Mouse (Mus musculus) heart, embryonic 15.5 days (tissue): Measurements from ENCODE around the gene Ndufaf2. TPM values are rescaled to one million over a fixed set of nuclear protein-coding genes. Genes with fewer than 3 reads are reported as not detected.

Experiments
- ATAC-seq: fragments of 200-750 bp; cut with Nextera tagmentation; replicated peaks from 2 replicates; pipeline ENCODE4 v1.8.0; 2017; ENCODE audit warnings: low read depth, moderate TSS enrichment; ENCODE audit not compliant: insufficient number of reproducible peaks, insufficient read depth, low FRiP score
- H3K27ac ChIP-seq: fragments of 300-500 bp; sonication (generic); 2 replicates; pipeline ENCODE4 v1.5.1; 2015; ENCODE audit warnings: mild to moderate bottlenecking, inconsistent platforms
- H3K27me3 ChIP-seq: fragments of 300-500 bp; sonication (generic); 2 replicates; pipeline ENCODE4 v1.6.1; 2015; ENCODE audit warnings: inconsistent platforms
- H3K36me3 ChIP-seq: fragments of 300-500 bp; sonication (generic); 2 replicates; pipeline ENCODE4 v1.6.1; 2015; ENCODE audit warnings: mild to moderate bottlenecking, inconsistent platforms
- H3K4me1 ChIP-seq: fragments of 300-500 bp; sonication (generic); replicated peaks from 2 replicates; pipeline ENCODE4 v1.6.1; 2015; ENCODE audit warnings: inconsistent platforms
- H3K4me2 ChIP-seq: fragments of 300-500 bp; sonication (generic); 2 replicates; pipeline ENCODE4 v1.6.1; 2015; ENCODE audit warnings: inconsistent platforms, mild to moderate bottlenecking, moderate library complexity
- H3K4me3 ChIP-seq: fragments of 300-500 bp; sonication (generic); 2 replicates; pipeline ENCODE4 v1.5.1; 2015; ENCODE audit warnings: mild to moderate bottlenecking, inconsistent platforms
- H3K9ac ChIP-seq: fragments of 300-500 bp; sonication (generic); 2 replicates; pipeline ENCODE4 v1.6.1; 2015; ENCODE audit warnings: mild to moderate bottlenecking, inconsistent platforms
- H3K9me3 ChIP-seq: fragments of 300-500 bp; sonication (generic); replicated peaks from 2 replicates; pipeline ENCODE4 v1.6.1; 2016; ENCODE audit warnings: inconsistent platforms
- WGBS: fragments of 180-500 bp; shearing (Covaris S2); methylation state at CpG from one replicate; pipeline ENCODE4 v1.1.7; 2015; ENCODE audit warnings: mixed read lengths; 5-methylcytosine and 5-hydroxymethylcytosine counted together
- polyA plus RNA-seq: library from polyadenylated mRNA; unstranded; fragments of >200 nt; fragmentation: Nextera tagmentation; extraction: Ambion mirVana; gene quantifications from 2 replicates; pipeline ENCODE4 v1.2.1, GENCODE M21; 2015

The Ndufaf2 gene
- polyA plus RNA-seq, 1 experiment from 2014 or later: 58.8 TPM

DNA sequence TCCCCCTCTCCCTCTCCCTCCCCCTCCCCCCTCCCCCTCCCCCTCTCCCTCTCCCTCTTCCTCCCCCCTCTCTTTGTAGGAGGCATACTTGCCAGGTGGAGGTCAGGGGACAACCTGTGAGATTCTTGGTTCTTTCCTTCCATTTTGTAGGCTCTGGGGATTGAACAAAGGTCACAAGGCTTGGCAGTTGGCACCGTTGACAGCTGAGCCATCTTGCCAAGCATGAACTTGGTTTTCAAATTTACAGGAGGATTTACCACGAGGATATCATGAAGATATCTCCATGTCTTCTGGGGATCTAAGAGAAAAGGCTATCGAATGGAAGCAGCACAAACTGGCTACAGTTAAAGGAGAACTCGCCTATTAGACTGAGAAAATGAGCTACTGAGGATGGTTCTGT lies 196.9 kb downstream of the Ndufaf2 start:
- Histone ChIP-seq H3K27me3 (no peaks in the 10 kb centered on the region), H3K9ac (no peak overlapping the region), H3K36me3 (no peaks in the 10 kb centered on the region), H3K4me2 (no peak overlapping the region), H3K27ac (no peak overlapping the region), H3K4me1 (peaks cover 21% of the 10 kb centered on the region), H3K9me3 (no peaks in the 10 kb centered on the region), H3K4me3 (no peak overlapping the region)
- ATAC-seq: no peak
- WGBS: 68% methylated on average over 4 of the region's 4 CpGs

- peaks cover 26% of the 10 kb centered on the region for H3K4me1 ChIP-seq
- H3K9me3 ChIP-seq: no peaks in the 10 kb centered on the region
- no peak for ATAC-seq
- no peak overlapping the region for H3K4me3 ChIP-seq
- H3K4me2 ChIP-seq: no peak overlapping the region
- no peak overlapping the region for H3K9ac ChIP-seq
- H3K27ac ChIP-seq: no peak overlapping the region
- H3K27me3 ChIP-seq: no peaks in the 10 kb centered on the region
- 87% methylated on average over 5 of the region's 5 CpGs for WGBS
- H3K36me3 ChIP-seq: no peaks in the 10 kb centered on the region
These were observed 197.9 kb downstream of the Ndufaf2 start for GRCm38 (mm10) chr13:107960549-107960948.

GRCm38 (mm10) chr13:107959891-107960290 lies 198.5 kb downstream of the Ndufaf2 start:
- ATAC-seq: no peak

DNA sequence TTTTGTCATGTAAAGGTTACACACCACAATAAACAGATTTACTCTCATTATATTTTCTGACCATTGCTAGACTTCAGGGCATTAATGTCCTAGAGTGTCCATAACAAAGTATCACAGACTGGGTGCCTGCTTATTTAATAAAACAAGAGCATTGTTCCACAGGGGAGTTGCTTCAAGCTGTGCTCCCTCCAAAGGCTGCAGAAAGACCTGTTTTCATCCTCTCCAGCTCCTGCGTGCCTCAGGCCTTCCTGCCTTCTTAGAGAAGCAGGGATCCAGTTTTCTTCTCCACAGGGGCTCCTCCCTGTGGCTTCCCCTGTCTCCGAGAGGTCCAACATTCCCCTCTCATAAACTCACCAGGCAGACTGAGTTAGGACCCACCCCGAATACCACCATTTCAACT lies 202.2 kb downstream of the Ndufaf2 start:
- Histone ChIP-seq H3K9me3 (no peaks in the 10 kb centered on the region), H3K4me3 (no peak overlapping the region), H3K4me2 (no peak overlapping the region), H3K9ac (no peak overlapping the region), H3K27ac (no peak overlapping the region), H3K27me3 (no peaks in the 10 kb centered on the region), H3K4me1 (peaks cover 18% of the 10 kb centered on the region), H3K36me3 (no peaks in the 10 kb centered on the region)
- no peak for ATAC-seq
- WGBS: 49% methylated on average over 3 of the region's 3 CpGs

More at GRCm38 (mm10) chr13:107959891-107960290, 198.5 kb downstream of the Ndufaf2 start:
- Histone ChIP-seq H3K9ac (no peak overlapping the region), H3K27ac (no peak overlapping the region), H3K4me1 (peaks cover 30% of the 10 kb centered on the region), H3K27me3 (no peaks in the 10 kb centered on the region), H3K9me3 (no peaks in the 10 kb centered on the region), H3K4me3 (no peak overlapping the region), H3K36me3 (no peaks in the 10 kb centered on the region), H3K4me2 (no peak overlapping the region)
- 77% methylated on average over 4 of the region's 4 CpGs for whole genome bisulfite sequencing

- peak overlapping the region; percentile 25 for H3K4me2 ChIP-seq
- no peak overlapping the region for H3K4me3 ChIP-seq
- 17% methylated on average over 14 of the region's 18 CpGs for WGBS
- H3K27me3 ChIP-seq: no peaks in the 10 kb centered on the region
- no peaks in the 10 kb centered on the region for H3K9me3 ChIP-seq
- H3K9ac ChIP-seq: no peak overlapping the region
- H3K36me3 ChIP-seq: no peaks in the 10 kb centered on the region
- ATAC-seq: peak; percentile 64
- peaks cover 18% of the 10 kb centered on the region for H3K4me1 ChIP-seq
- H3K27ac ChIP-seq: no peak overlapping the region
These were observed 202.9 kb downstream of the Ndufaf2 start for GRCm38 (mm10) chr13:107955327-107956110.

DNA sequence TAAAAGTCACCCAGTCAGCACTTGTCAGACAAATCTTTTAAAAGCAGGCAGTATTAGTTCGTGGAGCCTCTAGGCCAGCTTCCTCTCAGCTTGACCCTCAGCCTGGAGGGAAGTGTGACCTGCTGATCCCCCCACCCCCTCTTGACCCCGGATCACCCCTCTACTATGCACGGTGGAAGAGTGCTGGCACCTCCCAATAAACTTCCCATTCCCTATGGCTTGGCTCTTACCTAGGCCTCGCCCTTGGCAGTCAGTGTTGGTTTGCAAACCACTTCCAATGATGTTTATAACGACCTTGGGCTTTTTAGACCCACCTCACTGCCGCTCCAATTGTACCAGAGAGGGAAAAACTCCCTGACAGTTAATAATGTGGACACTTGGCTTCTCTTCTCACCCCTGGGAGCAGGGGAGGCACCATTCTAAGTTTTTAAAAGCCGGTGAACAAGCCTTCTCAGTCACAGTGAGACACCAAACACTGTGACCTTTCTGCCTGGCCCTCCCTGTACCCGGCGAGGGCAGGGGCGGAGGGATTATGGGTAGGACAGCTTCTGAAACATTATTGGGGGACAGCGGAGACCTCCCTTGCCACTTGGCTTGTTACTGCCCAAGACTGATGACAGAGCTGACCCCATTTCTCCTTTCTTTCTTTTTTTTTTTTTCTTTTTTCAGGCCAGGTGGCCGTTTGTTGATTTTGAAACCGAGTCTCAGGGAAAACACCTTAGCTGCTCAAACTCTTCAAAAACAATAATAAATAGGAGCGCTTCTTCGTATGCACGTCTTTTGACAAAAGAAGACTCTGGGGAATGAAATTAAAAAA lies 203.8 kb downstream of the Ndufaf2 start:
- Histone ChIP-seq H3K4me3 (no peak overlapping the region), H3K27me3 (no peaks in the 10 kb centered on the region), H3K36me3 (no peaks in the 10 kb centered on the region), H3K9ac (no peak overlapping the region), H3K4me1 (peaks cover 18% of the 10 kb centered on the region), H3K27ac (peak overlapping the region; percentile 44), H3K9me3 (no peaks in the 10 kb centered on the region), H3K4me2 (peak overlapping the region; percentile 25; the same call in 1 of the 2 replicates)
- WGBS: 51% methylated on average over 16 of the region's 16 CpGs
- no peak for ATAC-seq

- ATAC-seq: no peak
- no peaks in the 10 kb centered on the region for H3K36me3 ChIP-seq
- H3K4me1 ChIP-seq: peaks cover 18% of the 10 kb centered on the region
- no peaks in the 10 kb centered on the region for H3K27me3 ChIP-seq
- H3K4me3 ChIP-seq: no peak overlapping the region
- no peaks in the 10 kb centered on the region for H3K9me3 ChIP-seq
- H3K9ac ChIP-seq: no peak overlapping the region
- 48% methylated on average over 9 of the region's 9 CpGs for WGBS
- H3K4me2 ChIP-seq: 0 out of 2 replicates have a peak overlapping the region, but pooled peaks have one; percentile 18
- peak overlapping the region; percentile 44 for H3K27ac ChIP-seq
These were observed 204.4 kb downstream of the Ndufaf2 start for GRCm38 (mm10) chr13:107954100-107954444.

Other genes with a start within 250 kb of the Ndufaf2 start
- gene Smim15, start 114.2 kb downstream of the Ndufaf2 start, polyA plus RNA-seq: 28.7 and 30.9 TPM in 2 replicates
- 9.3 and 12.3 TPM in 2 replicates for gene Ercc8, start 108 bp upstream of the Ndufaf2 start, polyA plus RNA-seq
- gene Elovl7, start 55.8 kb upstream of the Ndufaf2 start, polyA plus RNA-seq: 2.8 and 3.7 TPM in 2 replicates
- 3.2 and 6.0 TPM in 2 replicates for gene Depdc1b, start 157.7 kb upstream of the Ndufaf2 start, polyA plus RNA-seq